Mouse (Mus musculus) liver, postnatal 0 days (tissue): Measurements from ENCODE around the gene Tm4sf20.

Source experiments
- CTCF ChIP-seq: sonication (generic); IDR thresholded peaks from 2 replicates; pipeline ENCODE4 v1.5.1; 2016; ENCODE audit warnings: antibody characterized with exemption, low read depth
- EP300 ChIP-seq: IDR thresholded peaks from 2 replicates; pipeline ENCODE4 v1.6.1; 2016; ENCODE audit warnings: antibody characterized with exemption, low read depth, mild to moderate bottlenecking

GRCm38 (mm10) chr1:82766227-82766626 is 2.0 kb downstream of the Tm4sf20 start:
- TF ChIP-seq EP300 (no peak), CTCF (no peak)
